Mouse (Mus musculus): ENCODE measurements at regions not wholly inside any gene's neighbourhood (a gene's known extent, or its start where the extent isn't known, plus 50 kb on each side); places are given as distances from the start of the nearest gene placed in this dataset.
"Not testable (repeated sequence)": the region's sequence is repeated elsewhere in the genome, so short reads cannot be mapped to it uniquely, and the experiment has no call there.

GRCm38 (mm10) chr2:92664939-92665338 is 65.4 kb downstream of the Chst1 start:
- no peak for DNase-seq (ENCODE audit: low spot score)

GRCm38 (mm10) chr2:92667192-92667591 is 67.7 kb downstream of the Chst1 start:
- no peak for DNase-seq (ENCODE audit: low spot score)

GRCm38 (mm10) chr2:92667756-92668155 is 68.2 kb downstream of the Chst1 start:
- DNase-seq (ENCODE audit: low spot score), result no peak

- not testable (repeated sequence) for DNase-seq (ENCODE audit: low spot score)
Observed at GRCm38 (mm10) chr2:92669431-92670081, 70.0 kb downstream of the Chst1 start.

- peak; percentile 79 for DNase-seq (ENCODE audit: low spot score)
Observed at GRCm38 (mm10) chr2:92671586-92671985, 72.1 kb downstream of the Chst1 start.

GRCm38 (mm10) chr2:92672106-92672505 is 72.6 kb downstream of the Chst1 start:
- no peak for DNase-seq (ENCODE audit: low spot score)

GRCm38 (mm10) chr2:92673064-92673813 is 73.7 kb downstream of the Chst1 start:
- no peak for DNase-seq (ENCODE audit: low spot score)

GRCm38 (mm10) chr2:92673931-92674330 is 74.4 kb downstream of the Chst1 start:
- DNase-seq (ENCODE audit: low spot score), result no peak

- no peak for DNase-seq (ENCODE audit: low spot score)
Observed at GRCm38 (mm10) chr2:92675247-92675646, 75.7 kb downstream of the Chst1 start.

- no peak for DNase-seq (ENCODE audit: low spot score)
Observed at GRCm38 (mm10) chr2:92678276-92678930, 78.9 kb downstream of the Chst1 start.

GRCm38 (mm10) chr2:92678999-92679704 is 79.6 kb downstream of the Chst1 start:
- DNase-seq (ENCODE audit: low spot score), result no peak

GRCm38 (mm10) chr2:92682256-92682655 is 82.7 kb downstream of the Chst1 start:
- DNase-seq (ENCODE audit: low spot score), result no peak

GRCm38 (mm10) chr2:92687702-92688101 is 88.2 kb downstream of the Chst1 start:
- DNase-seq (ENCODE audit: low spot score), result no peak

GRCm38 (mm10) chr2:92689203-92689602 is 89.7 kb downstream of the Chst1 start:
- no peak for DNase-seq (ENCODE audit: low spot score)

- no peak for DNase-seq (ENCODE audit: low spot score)
Observed at GRCm38 (mm10) chr2:92690304-92690703, 90.8 kb downstream of the Chst1 start.

GRCm38 (mm10) chr2:92691438-92691837 is 91.9 kb downstream of the Chst1 start:
- no peak for DNase-seq (ENCODE audit: low spot score)

GRCm38 (mm10) chr2:92692623-92693022 is 93.1 kb downstream of the Chst1 start:
- no peak for DNase-seq (ENCODE audit: low spot score)

GRCm38 (mm10) chr2:92693024-92693423 is 93.5 kb downstream of the Chst1 start:
- DNase-seq (ENCODE audit: low spot score), result no peak

GRCm38 (mm10) chr2:92694797-92695196 is 95.3 kb downstream of the Chst1 start:
- DNase-seq (ENCODE audit: low spot score), result no peak

- no peak for DNase-seq (ENCODE audit: low spot score)
Observed at GRCm38 (mm10) chr2:92695869-92696268, 96.4 kb downstream of the Chst1 start.

GRCm38 (mm10) chr2:92697721-92698120 is 98.2 kb downstream of the Chst1 start:
- DNase-seq (ENCODE audit: low spot score), result peak; percentile 71

- DNase-seq (ENCODE audit: low spot score), result no peak
Observed at GRCm38 (mm10) chr2:92699360-92699759, 99.9 kb downstream of the Chst1 start.
